Mouse (Mus musculus): Measurements from ENCODE around the gene Fam126a. TPM values are rescaled to one million over a fixed set of nuclear protein-coding genes. Genes with fewer than 3 reads are reported as not detected.

Fam126a gene
- total and polyA plus RNA-seq, 3 experiments: 19.6 to 32.6 (median 22.6) TPM

GRCm38 (mm10) chr5:23987792-23988191 lies 42.7 kb downstream of the Fam126a start:
- Histone ChIP-seq H3K27me3 (replicated peaks) (no peaks in the 10 kb centered on the region), H3K9me3 (replicated peaks; ENCODE audit: low read length) (no peaks in the 10 kb centered on the region), H3K4me2 (ENCODE audit: insufficient read depth, low read depth, poor library complexity, severe bottlenecking) (no peak overlapping the region), H3K27ac (ENCODE audit: insufficient read depth, low read depth) (no peak overlapping the region), H3K79me2 (replicated peaks; ENCODE audit: control insufficient read depth, extremely low read depth, insufficient read depth, poor library complexity, severe bottlenecking) (no peaks in the 10 kb centered on the region), H3K4me1 (ENCODE audit: control insufficient read depth in 1 of 2, insufficient read depth in 2 of 2) (no peaks in the 10 kb centered on the region), H3K9ac (ENCODE audit: insufficient read depth, low read depth) (no peak overlapping the region), H3K36me3 (replicated peaks in 1 of 2; ENCODE audit: control insufficient read depth in 1 of 2, insufficient read depth in 1 of 2, low read length in 1 of 2) (peaks cover 31 to 80% of the 10 kb centered on the region in 2 experiments), H3K4me3 (replicated peaks in 1 of 3; ENCODE audit: low read depth in 2 of 3, low read length in 2 of 3, poor library complexity in 1 of 3) (no peak overlapping the region)
- in situ Hi-C loops (cut with MboI; ENCODE audit: low pct_ligation_motif_present, low pct_unique_long_range_greater_than_20kb, low sequenced_read_pairs): no loop called here
- no peak for TF ChIP-seq USF1 (IDR thresholded peaks at IDR 0.05; ENCODE audit: low read depth, low read length)
- TF ChIP-seq CHD2 (IDR thresholded peaks at IDR 0.05; ENCODE audit: low read length): no peak
- TF ChIP-seq ZNF384 (IDR thresholded peaks at IDR 0.05; ENCODE audit: low read depth, low read length): no peak
- no peak for TF ChIP-seq JUN (IDR thresholded peaks at IDR 0.05; ENCODE audit: insufficient read depth, low read depth, low read length)
- TF ChIP-seq TCF12 (IDR thresholded peaks at IDR 0.05; ENCODE audit: low read depth, low read length): no peak
- no peak for TF ChIP-seq HCFC1 (IDR thresholded peaks at IDR 0.05; ENCODE audit: low read depth, low read length)
- no peak for TF ChIP-seq ZKSCAN1 (IDR thresholded peaks at IDR 0.05; ENCODE audit: borderline replicate concordance, low read depth, low read length)
- TF ChIP-seq JUND (conservative IDR thresholded peaks at IDR 0.05; ENCODE audit: low read depth, low read length): no peak
- no peak for TF ChIP-seq CTCF (conservative IDR thresholded peaks at IDR 0.05 in 1 of 2, IDR thresholded peaks at IDR 0.05 in 1 of 2; ENCODE audit: low read depth in 2 of 2, low read length in 2 of 2)
- TF ChIP-seq MAX (IDR thresholded peaks at IDR 0.05; ENCODE audit: low read length): no peak
- TF ChIP-seq SMC3 (IDR thresholded peaks at IDR 0.05; ENCODE audit: low read depth, low read length): no peak
- no peak for TF ChIP-seq SIN3A (IDR thresholded peaks at IDR 0.05; ENCODE audit: low read length)
- no peak for DNase-seq (ENCODE audit: extremely low read depth)
- dilution Hi-C loops (cut with MboI; ENCODE audit: extremely low pct_ligation_motif_present, extremely low pct_unique_long_range_greater_than_20kb, low sequenced_read_pairs): no loop called here

GRCm38 (mm10) chr5:23982081-23982480 lies 48.4 kb downstream of the Fam126a start:
- in situ Hi-C loops (cut with MboI; ENCODE audit: low pct_ligation_motif_present, low pct_unique_long_range_greater_than_20kb, low sequenced_read_pairs): no loop called here
- Histone ChIP-seq H3K79me2 (replicated peaks; ENCODE audit: control insufficient read depth, extremely low read depth, insufficient read depth, poor library complexity, severe bottlenecking) (no peaks in the 10 kb centered on the region), H3K36me3 (replicated peaks in 1 of 2; ENCODE audit: control insufficient read depth in 1 of 2, insufficient read depth in 1 of 2, low read length in 1 of 2) (peaks cover 49 to 84% of the 10 kb centered on the region in 2 experiments), H3K9me3 (replicated peaks; ENCODE audit: low read length) (no peaks in the 10 kb centered on the region), H3K4me2 (ENCODE audit: insufficient read depth, low read depth, poor library complexity, severe bottlenecking) (no peak overlapping the region), H3K4me1 (ENCODE audit: control insufficient read depth in 1 of 2, insufficient read depth in 2 of 2) (no peaks in the 10 kb centered on the region), H3K9ac (ENCODE audit: insufficient read depth, low read depth) (no peak overlapping the region), H3K4me3 (replicated peaks in 1 of 3; ENCODE audit: low read depth in 2 of 3, low read length in 2 of 3, poor library complexity in 1 of 3) (no peak overlapping the region), H3K27ac (ENCODE audit: insufficient read depth, low read depth) (no peak overlapping the region), H3K27me3 (replicated peaks) (no peaks in the 10 kb centered on the region)
- dilution Hi-C loops (cut with MboI; ENCODE audit: extremely low pct_ligation_motif_present, extremely low pct_unique_long_range_greater_than_20kb, low sequenced_read_pairs): no loop called here
- no peak for DNase-seq (ENCODE audit: extremely low read depth)
- TF ChIP-seq ZNF384 (IDR thresholded peaks at IDR 0.05; ENCODE audit: low read depth, low read length) (no peak), SMC3 (IDR thresholded peaks at IDR 0.05; ENCODE audit: low read depth, low read length) (no peak), KAT2A (IDR thresholded peaks at IDR 0.05; ENCODE audit: insufficient replicate concordance, low read length) (no peak), MYC (IDR thresholded peaks at IDR 0.05; ENCODE audit: low read depth, low read length) (no peak), JUND (conservative IDR thresholded peaks at IDR 0.05; ENCODE audit: low read depth, low read length) (no peak), BHLHE40 (IDR thresholded peaks at IDR 0.05; ENCODE audit: low read depth, low read length) (no peak), NRF1 (IDR thresholded peaks at IDR 0.05; ENCODE audit: low read depth, low read length) (no peak), ZC3H11A (IDR thresholded peaks at IDR 0.05; ENCODE audit: low read depth, low read length) (no peak), TBP (conservative IDR thresholded peaks at IDR 0.05; ENCODE audit: low read depth, low read length) (no peak), ETS1 (conservative IDR thresholded peaks at IDR 0.05; ENCODE audit: low read depth, low read length) (no peak), SIN3A (IDR thresholded peaks at IDR 0.05; ENCODE audit: low read length) (no peak), UBTF (IDR thresholded peaks at IDR 0.05; ENCODE audit: low read depth, low read length) (no peak), NELFE (IDR thresholded peaks at IDR 0.05; ENCODE audit: low read depth, low read length) (no peak), PAX5 (IDR thresholded peaks at IDR 0.05; ENCODE audit: low read length) (no peak)
